Mouse (Mus musculus) layer of hippocampus, adult 11-12 months (tissue): ENCODE data around the gene Camk2d.

Experiments
- DNase-seq: peaks from one replicate; pipeline ENCODE4 v3.0.0; 2022; ENCODE audit warnings: low spot score

Gene Camk2d

GRCm38 (mm10) chr3:126746148-126746803 is 150.2 kb downstream of the Camk2d start:
- no peak for DNase-seq

- no peak for DNase-seq
Observed at GRCm38 (mm10) chr3:126747628-126748027, 151.5 kb downstream of the Camk2d start.

- no peak for DNase-seq
Observed at GRCm38 (mm10) chr3:126751377-126752098, 155.4 kb downstream of the Camk2d start.

GRCm38 (mm10) chr3:126752978-126753377 is 156.9 kb downstream of the Camk2d start:
- DNase-seq = no peak

GRCm38 (mm10) chr3:126758398-126758797 is 162.3 kb downstream of the Camk2d start:
- no peak for DNase-seq

- DNase-seq = no peak
Observed at GRCm38 (mm10) chr3:126760608-126761007, 164.5 kb downstream of the Camk2d start.

GRCm38 (mm10) chr3:126764745-126765144 is 168.6 kb downstream of the Camk2d start:
- peak; percentile 49 for DNase-seq

- DNase-seq = no peak
Observed at GRCm38 (mm10) chr3:126770056-126770455, 174.0 kb downstream of the Camk2d start.

GRCm38 (mm10) chr3:126771032-126771431 is 174.9 kb downstream of the Camk2d start:
- DNase-seq = no peak

- DNase-seq = peak; percentile 81
Observed at GRCm38 (mm10) chr3:126771541-126771940, 175.4 kb downstream of the Camk2d start.

- DNase-seq = no peak
Observed at GRCm38 (mm10) chr3:126776001-126776400, 179.9 kb downstream of the Camk2d start.

GRCm38 (mm10) chr3:126777101-126777500 is 181.0 kb downstream of the Camk2d start:
- no peak for DNase-seq

- DNase-seq = no peak
Observed at GRCm38 (mm10) chr3:126777879-126778278, 181.8 kb downstream of the Camk2d start.

- no peak for DNase-seq
Observed at GRCm38 (mm10) chr3:126780014-126780615, 184.0 kb downstream of the Camk2d start.

- no peak for DNase-seq
Observed at GRCm38 (mm10) chr3:126793035-126793964, 197.2 kb downstream of the Camk2d start.

GRCm38 (mm10) chr3:126795904-126796303 is 199.8 kb downstream of the Camk2d start:
- no peak for DNase-seq

- no peak for DNase-seq
Observed at GRCm38 (mm10) chr3:126797025-126797424, 200.9 kb downstream of the Camk2d start.

- no peak for DNase-seq
Observed at GRCm38 (mm10) chr3:126797810-126798209, 201.7 kb downstream of the Camk2d start.

GRCm38 (mm10) chr3:126802988-126803387 is 206.9 kb downstream of the Camk2d start:
- DNase-seq = no peak

GRCm38 (mm10) chr3:126804968-126805367 is 208.9 kb downstream of the Camk2d start:
- DNase-seq = no peak

GRCm38 (mm10) chr3:126806145-126806544 is 210.0 kb downstream of the Camk2d start:
- DNase-seq = no peak

- no peak for DNase-seq
Observed at GRCm38 (mm10) chr3:126809915-126810314, 213.8 kb downstream of the Camk2d start.
